Mouse (Mus musculus): ENCODE measurements around the gene Tm2d1. TPM values are rescaled to one million over a fixed set of nuclear protein-coding genes. Genes with fewer than 3 reads are reported as not detected.

Gene Tm2d1
- total RNA-seq, 4 experiments from 2014 or later: 41.1 to 44.4 (median 42.7) TPM

DNA sequence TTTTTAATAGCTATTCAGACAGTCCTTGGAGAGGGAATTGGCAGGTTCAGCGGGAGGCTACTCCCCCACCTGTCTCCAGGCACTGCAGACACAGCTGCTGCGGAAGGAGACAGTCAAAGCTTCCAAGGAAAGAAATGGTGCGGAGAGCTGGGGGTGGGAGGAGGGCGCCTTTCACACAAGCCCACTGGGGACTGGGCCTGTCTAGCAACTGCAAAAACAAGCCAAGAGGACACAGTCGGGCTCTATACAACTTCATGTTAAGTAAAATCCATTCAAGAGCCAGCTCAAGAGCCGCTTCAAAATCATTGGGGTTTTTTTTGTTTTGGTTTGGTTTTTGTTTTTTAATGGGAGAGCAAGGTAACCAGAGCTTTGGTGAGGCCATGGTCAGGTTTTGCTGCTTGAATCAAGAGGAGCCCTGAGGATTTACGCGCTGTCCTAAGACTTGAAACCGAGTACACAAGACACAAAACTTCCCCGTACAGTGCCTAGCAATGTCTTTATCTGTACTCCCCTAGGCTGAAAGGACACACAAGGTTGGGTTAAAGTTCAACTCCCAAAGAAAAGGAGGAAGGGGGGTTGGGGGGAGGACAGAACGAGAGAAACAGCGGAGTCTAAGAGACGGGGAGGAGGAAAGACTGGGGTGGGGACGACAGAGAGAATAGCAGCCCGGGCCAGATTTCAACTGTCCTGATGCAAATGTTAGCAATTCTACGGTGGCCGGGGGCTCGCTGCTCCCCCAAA, 61.6 kb downstream of the Tm2d1 start:
- no peak for DNase-seq

DNA sequence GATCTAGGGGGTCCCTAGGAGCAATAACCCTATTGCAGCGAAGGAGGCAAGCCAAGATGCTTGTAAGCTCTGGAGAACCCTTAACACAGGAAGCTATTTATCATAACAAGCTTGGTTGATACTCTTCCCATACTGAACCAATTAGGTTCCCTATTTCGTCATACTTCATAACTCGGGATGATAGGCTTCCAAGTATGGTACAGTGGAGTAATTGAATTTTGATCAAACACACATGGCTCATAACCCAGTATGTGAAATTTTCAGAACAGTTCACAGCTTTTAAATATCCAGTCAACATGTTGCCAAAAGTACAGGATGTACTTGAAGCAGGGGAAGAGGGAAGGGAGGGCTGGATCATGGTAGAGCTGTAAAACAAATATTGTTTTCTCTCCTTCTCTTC, 64.3 kb downstream of the Tm2d1 start:
- DNase-seq: no peak

DNA sequence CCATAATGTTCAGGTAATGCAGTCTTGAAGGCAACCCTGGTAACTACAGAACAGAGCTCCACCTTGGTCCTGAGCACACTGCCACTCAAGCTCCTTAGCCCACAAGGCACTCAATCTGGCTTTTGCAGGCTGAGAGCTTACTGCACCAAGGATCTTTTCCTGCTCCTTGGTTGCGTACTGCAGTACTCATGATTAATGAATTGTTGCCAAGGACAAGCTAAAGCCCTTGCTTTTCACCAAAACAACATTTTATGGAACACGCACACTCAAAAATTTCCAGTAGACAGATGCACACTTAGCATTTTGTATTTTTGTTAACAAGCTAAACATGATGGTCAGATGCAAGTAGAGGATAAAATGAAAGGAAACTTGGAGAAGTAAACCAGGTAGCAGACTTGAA, 66.0 kb downstream of the Tm2d1 start:
- DNase-seq: peak; percentile 19

Other genes starting within 250 kb of the Tm2d1 start
- gene Patj, start 12.5 kb upstream of the Tm2d1 start, total RNA-seq (2022): 10 to 100 TPM in 1 of 4 experiments, 1 to 10 TPM in 3; 3.6 to 10.3 (median 6.5) TPM

Measured in adrenal gland, adult 8-10 months (tissue).